Mouse (Mus musculus): ENCODE data around the gene Socs2. TPM values are rescaled to one million over a fixed set of nuclear protein-coding genes. Genes with fewer than 3 reads are reported as not detected.
A peak's percentile ranks its signal among the peaks of the same experiment; 100 is the strongest.

Socs2 gene
- 10 to 100 TPM; 34.3 to 39.3 TPM for total RNA-seq (2021)
- long read RNA-seq, experiment 1, transcript Socs2-201 (3 exons, 2,222 nt) = major isoform, 32 of 41 reads
- long read RNA-seq, experiment 1, partial matches to known transcripts = 0 of 41 reads
- long read RNA-seq, experiment 1, other reads (novel, unspliced or antisense) = 8 of 41 reads
- long read RNA-seq, experiment 2, transcript Socs2-201 (3 exons, 2,222 nt) = major isoform, 19 of 23 reads
- long read RNA-seq, experiment 2, partial matches to known transcripts = 0 of 23 reads
- long read RNA-seq, experiment 2, other reads (novel, unspliced or antisense) = 3 of 23 reads

DNA sequence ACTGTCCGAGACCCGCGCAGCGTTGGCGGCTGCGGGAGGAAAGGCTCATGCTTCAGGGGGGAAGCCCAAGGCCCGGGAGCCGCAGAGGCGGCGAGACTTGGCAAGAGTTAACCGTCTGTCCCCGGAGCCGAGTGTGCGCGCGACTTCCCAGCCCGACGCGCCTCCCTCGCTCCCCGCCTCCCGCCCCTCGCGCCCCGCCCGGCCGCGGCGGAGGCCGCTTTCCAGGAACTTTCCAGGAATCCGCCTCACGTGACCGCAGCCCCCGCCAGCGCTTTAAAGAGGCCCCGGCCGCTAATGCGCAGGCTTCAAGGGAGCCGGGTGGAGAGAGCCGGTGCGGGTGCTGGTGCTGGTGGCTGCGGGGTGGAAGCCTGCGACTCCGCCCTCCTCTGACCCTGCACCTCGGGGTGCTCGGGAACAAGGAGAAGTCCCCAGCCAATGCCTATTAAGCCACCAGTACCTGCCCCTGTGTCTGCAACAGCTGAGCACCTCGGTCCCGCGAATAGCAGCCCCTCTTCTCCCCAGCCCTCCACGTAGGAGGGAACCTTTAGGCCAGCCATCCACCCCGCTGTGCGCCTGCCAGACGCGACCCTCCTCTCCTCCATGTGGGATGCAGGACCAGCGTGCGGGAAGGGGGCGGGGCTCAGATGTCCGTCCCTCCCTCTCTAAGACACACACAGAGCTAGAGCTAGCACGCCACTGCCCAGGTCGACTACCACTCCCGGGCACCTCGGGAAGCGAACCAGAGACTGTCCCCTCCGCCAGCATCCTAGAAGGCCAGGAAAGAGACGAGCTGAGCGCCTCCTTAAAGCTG is at the start of gene Socs2:
Gene Socs2, minus strand, starts transcription at position 496 of the 811 bp plus-strand sequence.
- DNase-seq = peak; percentile 95 to 97

- no peak for DNase-seq
Observed at GRCm38 (mm10) chr10:95465485-95465896, 48.5 kb upstream of the Socs2 start.

GRCm38 (mm10) chr10:95464527-95464926 is 47.5 kb upstream of the Socs2 start:
- no peak for DNase-seq

GRCm38 (mm10) chr10:95462231-95462630 is 45.3 kb upstream of the Socs2 start:
- no peak for DNase-seq

DNA sequence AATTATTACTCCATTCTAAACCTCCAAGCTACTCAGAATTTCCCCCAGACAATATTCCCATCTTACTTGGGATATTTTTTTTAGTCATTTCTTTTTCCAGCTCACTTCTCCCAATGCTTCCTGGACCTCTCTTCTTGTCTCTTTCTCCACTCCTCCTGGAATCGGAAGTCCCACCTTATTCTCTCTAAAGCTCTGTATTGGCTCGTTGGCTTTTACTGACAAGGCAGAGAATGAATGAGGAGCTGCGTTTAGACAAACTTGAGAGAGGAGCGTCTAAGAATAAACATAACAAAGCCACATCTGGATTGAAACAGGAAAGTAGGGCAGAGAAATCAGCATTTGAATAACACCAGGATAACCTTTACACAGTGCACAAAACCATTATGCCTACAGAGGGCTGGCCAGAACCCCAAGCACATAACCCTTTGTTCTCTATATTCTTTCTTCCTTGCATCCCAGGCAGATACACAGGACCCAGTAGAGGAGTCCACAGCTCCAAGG is 44.1 kb upstream of the Socs2 start:
- no peak for DNase-seq

GRCm38 (mm10) chr10:95458050-95458806 is 41.2 kb upstream of the Socs2 start:
- no peak for DNase-seq

DNA sequence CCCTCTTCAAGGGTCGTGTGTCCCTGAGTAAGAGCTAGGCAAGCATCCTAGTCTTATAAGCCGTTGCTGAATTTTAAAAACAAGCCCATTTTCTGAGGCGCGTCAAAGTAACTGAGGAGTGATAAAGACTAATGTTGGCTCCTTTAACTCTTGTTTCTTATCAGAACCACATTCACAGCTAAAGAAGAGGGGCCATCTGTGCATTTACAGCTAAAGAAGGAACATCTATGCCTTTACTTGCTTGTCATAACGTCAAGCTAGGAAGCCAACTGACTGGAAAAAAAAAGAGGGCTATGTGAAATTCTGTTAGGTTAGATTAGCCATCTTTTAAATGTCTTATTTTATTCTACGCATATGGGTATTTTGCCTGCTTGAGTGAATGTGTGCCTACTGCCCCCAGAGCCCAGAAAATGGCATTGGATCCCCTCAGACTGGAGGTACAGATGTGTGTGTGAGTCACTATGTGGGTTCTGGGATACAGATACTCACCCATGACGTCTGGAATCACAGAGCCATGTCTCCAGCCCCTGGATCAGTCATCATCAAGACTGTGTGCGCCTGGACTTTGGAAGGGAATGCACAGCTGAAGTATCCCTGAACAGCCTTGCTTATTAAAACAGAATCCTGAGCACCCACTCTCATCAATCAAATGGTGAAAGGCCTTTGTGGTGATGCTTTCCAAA is 40.5 kb upstream of the Socs2 start:
- DNase-seq = no peak

GRCm38 (mm10) chr10:95456103-95456502 is 39.1 kb upstream of the Socs2 start:
- DNase-seq = no peak

DNA sequence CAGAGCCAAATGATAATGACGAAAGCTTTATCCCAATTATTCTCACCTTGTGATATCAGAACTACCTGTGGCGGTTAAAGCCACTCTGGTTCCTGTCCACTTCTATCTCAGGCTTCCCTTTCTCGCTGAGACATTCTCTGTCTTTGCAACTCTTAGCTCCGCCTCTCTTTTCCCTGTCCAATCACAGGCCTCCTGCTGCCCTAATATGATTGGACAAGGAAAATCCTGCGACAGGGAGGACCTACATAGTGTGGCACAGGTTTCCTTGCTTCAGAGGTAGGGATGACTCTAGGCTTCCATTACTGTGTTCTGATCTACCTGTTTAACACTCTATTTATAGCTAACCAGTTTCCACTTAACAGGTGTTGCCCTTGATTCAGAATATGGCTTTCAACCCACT is 36.3 kb upstream of the Socs2 start:
- DNase-seq = no peak

- no peak for DNase-seq
Observed at GRCm38 (mm10) chr10:95449033-95449432, 32.1 kb upstream of the Socs2 start.

GRCm38 (mm10) chr10:95447954-95448353 is 31.0 kb upstream of the Socs2 start:
- no peak for DNase-seq

- peak; percentile 20 to 48 for DNase-seq
Observed at GRCm38 (mm10) chr10:95445104-95446056, 28.4 kb upstream of the Socs2 start.

DNA sequence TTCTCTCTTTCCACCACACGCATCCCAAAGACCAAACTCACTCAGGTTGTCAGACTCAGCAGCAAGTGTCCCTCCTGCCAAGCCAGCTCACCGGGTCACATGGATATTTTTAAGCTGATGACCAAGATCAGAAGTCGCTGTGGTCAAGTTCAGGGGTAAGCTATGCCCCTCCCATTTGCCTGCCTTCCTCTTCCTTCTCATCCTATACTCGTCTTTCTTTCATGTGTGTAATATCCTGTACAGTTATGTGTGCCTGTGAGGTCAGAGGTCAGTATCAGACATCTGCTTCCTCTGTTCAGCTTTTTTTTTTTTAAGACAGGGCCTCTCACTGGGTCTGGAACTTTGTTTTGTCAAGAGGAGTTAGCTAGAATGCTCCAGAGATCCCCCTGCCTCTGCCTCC is 25.4 kb upstream of the Socs2 start:
- no peak for DNase-seq

GRCm38 (mm10) chr10:95440566-95440965 is 23.6 kb upstream of the Socs2 start:
- no peak for DNase-seq

- no peak for DNase-seq
Observed at GRCm38 (mm10) chr10:95439718-95440339, 22.8 kb upstream of the Socs2 start.

DNA sequence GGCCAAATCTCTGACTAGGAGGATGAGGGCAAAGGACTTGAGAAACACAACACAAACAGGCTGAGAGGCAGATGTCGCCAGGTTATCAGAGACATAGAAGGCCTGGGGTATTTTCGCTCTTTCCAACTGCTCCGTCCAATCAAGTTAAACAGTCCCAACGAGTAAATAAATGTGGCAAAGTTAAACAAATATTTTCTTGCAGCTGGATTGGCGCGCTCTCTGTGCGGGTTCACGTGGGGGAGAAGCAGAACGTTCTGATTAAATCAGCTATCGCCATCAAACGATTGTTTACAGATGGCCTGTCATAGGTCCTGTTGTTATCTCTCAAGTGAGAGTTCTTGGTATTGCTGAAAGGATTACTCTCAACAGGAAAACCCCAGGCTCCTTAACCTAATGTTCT is 22.0 kb upstream of the Socs2 start:
- no peak for DNase-seq

- no peak for DNase-seq
Observed at GRCm38 (mm10) chr10:95430271-95430670, 13.3 kb upstream of the Socs2 start.

DNA sequence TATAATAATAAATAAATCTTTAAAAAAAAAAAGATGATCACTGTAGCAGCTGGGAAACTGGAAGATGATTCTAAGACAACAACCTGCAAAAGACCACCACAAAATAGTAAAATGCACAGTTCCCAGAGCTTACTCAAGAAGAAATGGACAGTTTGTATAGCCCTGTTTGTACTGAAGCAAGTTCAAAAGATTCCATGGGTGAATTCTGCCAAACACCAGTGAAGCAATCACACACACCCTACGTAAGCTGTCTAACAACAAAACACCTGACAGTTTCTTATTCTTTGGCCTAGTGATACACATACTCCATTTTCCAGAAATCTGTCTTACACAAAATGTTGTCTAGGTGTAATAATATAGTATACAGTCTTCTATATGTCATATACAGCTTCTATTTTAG is 12.1 kb upstream of the Socs2 start:
- no peak for DNase-seq

- DNase-seq = no peak
Observed at GRCm38 (mm10) chr10:95426207-95427115, 9.5 kb upstream of the Socs2 start.
